Mouse (Mus musculus) heart, embryonic 16.5 days (tissue): ENCODE measurements at regions not wholly inside any gene's neighbourhood (a gene's known extent, or its start where the extent isn't known, plus 50 kb on each side); places are given as distances from the start of the nearest gene placed in this dataset. TPM values are rescaled to one million over a fixed set of nuclear protein-coding genes. Genes with fewer than 3 reads are reported as not detected.

ENCODE experiments used
- ATAC-seq: fragments of 200-750 bp; cut with Nextera tagmentation; replicated peaks from 2 replicates; pipeline ENCODE4 v1.8.0; 2017; ENCODE audit warnings: moderate number of reproducible peaks; ENCODE audit not compliant: insufficient read depth, low FRiP score; ENCODE audit errors: extremely low read depth
- H3K27ac ChIP-seq: fragments of 300-500 bp; sonication (generic); 2 replicates; pipeline ENCODE4 v1.5.1; 2014; ENCODE audit warnings: mild to moderate bottlenecking, low read length, control low read depth, moderate library complexity
- H3K27me3 ChIP-seq: fragments of 300-500 bp; sonication (generic); 2 replicates; pipeline ENCODE4 v1.6.1; 2014; ENCODE audit warnings: low read length, mixed read lengths; ENCODE audit not compliant: control insufficient read depth, insufficient read depth
- H3K36me3 ChIP-seq: fragments of 300-500 bp; sonication (generic); 2 replicates; pipeline ENCODE4 v1.6.1; 2014; ENCODE audit not compliant: control insufficient read depth, insufficient read depth
- H3K4me1 ChIP-seq: fragments of 300-500 bp; sonication (generic); 2 replicates; pipeline ENCODE4 v1.6.1; 2014; ENCODE audit warnings: low read length, mixed read lengths; ENCODE audit not compliant: control insufficient read depth, insufficient read depth
- H3K4me2 ChIP-seq: fragments of 300-500 bp; sonication (generic); 2 replicates; pipeline ENCODE4 v1.6.1; 2014; ENCODE audit warnings: low read depth, mild to moderate bottlenecking, control low read depth, low read length
- H3K4me3 ChIP-seq: fragments of 300-500 bp; sonication (generic); 2 replicates; pipeline ENCODE4 v1.5.1; 2014; ENCODE audit warnings: mild to moderate bottlenecking, control low read depth, low read length
- H3K9ac ChIP-seq: fragments of 300-500 bp; sonication (generic); 2 replicates; pipeline ENCODE4 v1.6.1; 2014; ENCODE audit warnings: low read length, control low read depth
- H3K9me3 ChIP-seq: fragments of 300-500 bp; sonication (generic); replicated peaks from 2 replicates; pipeline ENCODE4 v1.6.1; 2016; ENCODE audit warnings: low read length; ENCODE audit not compliant: control insufficient read depth
- WGBS: fragments of 180-500 bp; shearing (Covaris S2); extraction: QIAGEN DNeasy Blood & Tissue Kit; methylation state at CpG from one replicate; pipeline ENCODE4 v1.1.7; 2014; 5-methylcytosine and 5-hydroxymethylcytosine counted together
- microRNA-seq: library from miRNA; unstranded; fragments of <30 nt; microRNA quantifications from one replicate; pipeline ENCODE4, GENCODE M21; 2017

DNA sequence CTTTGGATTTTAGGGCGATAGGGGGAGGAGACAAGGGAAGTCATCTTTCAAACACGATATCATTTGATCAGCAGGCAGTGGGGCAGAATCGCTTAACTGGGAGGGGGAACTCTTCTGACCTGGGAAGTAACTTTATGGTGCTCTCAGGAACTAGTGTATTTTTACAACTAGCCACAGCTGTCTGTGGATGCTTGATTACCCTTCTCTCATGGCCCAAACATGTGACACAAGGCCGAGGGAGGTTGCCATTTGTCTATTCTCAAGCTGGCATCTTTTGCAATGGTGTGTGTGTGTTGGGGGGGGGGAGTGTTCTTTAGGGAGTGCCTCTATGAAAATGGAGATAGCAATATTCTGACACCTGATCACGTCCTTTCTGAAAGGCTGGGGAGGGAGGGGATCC is 246.1 kb downstream of the Atp6ap1l start:
- Histone ChIP-seq H3K4me2 (no peak overlapping the region), H3K9ac (no peak overlapping the region), H3K4me3 (no peak overlapping the region), H3K27ac (no peak overlapping the region), H3K36me3 (no peaks in the 10 kb centered on the region), H3K4me1 (no peaks in the 10 kb centered on the region), H3K9me3 (peaks cover 3% of the 10 kb centered on the region; the same call in 1 of the 2 replicates), H3K27me3 (no peaks in the 10 kb centered on the region)
- WGBS, result 73% methylated on average over 5 of the region's 5 CpGs
- ATAC-seq, result no peak

DNA sequence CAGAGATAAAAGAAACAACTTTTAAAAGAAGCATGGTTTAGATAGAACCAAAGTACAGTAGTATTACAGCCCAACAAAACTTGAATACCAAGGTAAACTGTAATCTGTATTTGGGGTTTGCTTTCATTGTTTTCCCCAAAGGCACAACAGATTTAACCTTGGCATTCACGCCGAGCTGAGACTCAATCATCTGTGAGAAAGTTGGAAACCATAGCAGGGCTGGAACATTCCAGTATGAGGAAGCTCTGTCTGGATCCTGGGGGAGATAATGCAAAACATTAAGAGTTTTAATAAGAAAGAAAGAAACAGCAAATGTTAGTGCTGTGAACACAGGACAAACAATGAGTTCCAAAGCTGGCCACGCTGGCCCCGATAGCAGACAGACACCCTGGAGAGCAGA is 258.8 kb downstream of the Atp6ap1l start:
- Histone ChIP-seq H3K9me3 (no peaks in the 10 kb centered on the region), H3K36me3 (no peaks in the 10 kb centered on the region), H3K4me1 (no peaks in the 10 kb centered on the region; the same call in 1 of the 2 replicates), H3K27me3 (no peaks in the 10 kb centered on the region), H3K4me2 (no peak overlapping the region), H3K9ac (no peak overlapping the region), H3K4me3 (no peak overlapping the region), H3K27ac (no peak overlapping the region)
- ATAC-seq, result no peak
- WGBS, result 62% methylated on average over 4 of the region's 4 CpGs

GRCm38 (mm10) chr13:90644216-90644615 is 260.9 kb downstream of the Atp6ap1l start:
- no peak for ATAC-seq
- Histone ChIP-seq H3K36me3 (no peaks in the 10 kb centered on the region), H3K4me2 (no peak overlapping the region), H3K27me3 (no peaks in the 10 kb centered on the region), H3K9me3 (no peaks in the 10 kb centered on the region), H3K9ac (no peak overlapping the region), H3K27ac (no peak overlapping the region), H3K4me3 (no peak overlapping the region), H3K4me1 (no peaks in the 10 kb centered on the region; the same call in 1 of the 2 replicates)

- WGBS, result 76% methylated on average over 4 of the region's 4 CpGs
- Histone ChIP-seq H3K4me2 (no peak overlapping the region), H3K27me3 (no peaks in the 10 kb centered on the region), H3K27ac (no peak overlapping the region), H3K9ac (no peak overlapping the region), H3K4me3 (no peak overlapping the region), H3K4me1 (no peaks in the 10 kb centered on the region; the same call in 1 of the 2 replicates), H3K36me3 (no peaks in the 10 kb centered on the region), H3K9me3 (no peaks in the 10 kb centered on the region)
- ATAC-seq, result no peak
These were observed 261.5 kb downstream of the Atp6ap1l start for GRCm38 (mm10) chr13:90643575-90644215.

DNA sequence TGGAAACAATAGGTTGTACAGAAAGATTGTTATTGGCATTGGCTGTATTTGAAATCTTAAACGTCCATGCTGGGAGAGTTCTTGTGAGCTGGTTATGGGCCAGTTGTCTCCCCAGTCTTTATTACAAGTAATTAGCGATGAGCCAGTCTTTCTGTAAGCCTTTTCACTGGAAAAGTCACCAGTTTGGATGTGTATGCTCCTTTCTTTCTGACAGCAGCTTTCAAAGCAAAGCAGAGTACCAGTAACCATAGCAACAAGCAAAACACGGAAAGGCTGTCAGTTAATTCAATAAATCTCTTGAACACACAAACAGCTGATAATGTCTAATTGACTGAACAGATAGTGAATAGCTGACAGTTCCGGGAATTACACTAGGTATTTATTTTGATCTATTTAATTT is 262.0 kb downstream of the Atp6ap1l start:
- ATAC-seq, result no peak
- Histone ChIP-seq H3K9ac (no peak overlapping the region), H3K27ac (no peak overlapping the region), H3K27me3 (no peaks in the 10 kb centered on the region), H3K36me3 (no peaks in the 10 kb centered on the region), H3K4me1 (no peaks in the 10 kb centered on the region; the same call in 1 of the 2 replicates), H3K4me2 (no peak overlapping the region), H3K9me3 (no peaks in the 10 kb centered on the region), H3K4me3 (no peak overlapping the region)
- WGBS, result 53% methylated on average over 4 of the region's 4 CpGs

- Histone ChIP-seq H3K27ac (no peak overlapping the region), H3K9me3 (no peaks in the 10 kb centered on the region), H3K4me1 (no peaks in the 10 kb centered on the region; the same call in 1 of the 2 replicates), H3K9ac (no peak overlapping the region), H3K36me3 (no peaks in the 10 kb centered on the region), H3K4me3 (no peak overlapping the region), H3K27me3 (no peaks in the 10 kb centered on the region), H3K4me2 (no peak overlapping the region)
- no peak for ATAC-seq
- 65% methylated on average over 5 of the region's 5 CpGs for WGBS
These were observed 262.8 kb downstream of the Atp6ap1l start for GRCm38 (mm10) chr13:90642206-90642823.

Small RNAs in the stretch of these regions (microRNA-seq; reads per million reads assigned to microRNA genes)
- not detected for gene Gm44338
